Mouse (Mus musculus): ENCODE measurements around the gene Nmnat2.

Gene Nmnat2

GRCm38 (mm10) chr1:153121320-153121719, 166.5 kb downstream of the Nmnat2 start:
- in situ Hi-C loops (cut with MboI), result no loop called here

GRCm38 (mm10) chr1:153122764-153123163, 168.0 kb downstream of the Nmnat2 start:
- in situ Hi-C loops (cut with MboI), result no loop called here

- in situ Hi-C loops (cut with MboI), result no loop called here
These were observed 169.7 kb downstream of the Nmnat2 start for GRCm38 (mm10) chr1:153124502-153124901.

- in situ Hi-C loops (cut with MboI), result no loop called here
These were observed 170.8 kb downstream of the Nmnat2 start for GRCm38 (mm10) chr1:153125287-153126275.

GRCm38 (mm10) chr1:153126491-153127381, 171.9 kb downstream of the Nmnat2 start:
- in situ Hi-C loops (cut with MboI), result no loop called here

GRCm38 (mm10) chr1:153127622-153128021, 172.8 kb downstream of the Nmnat2 start:
- in situ Hi-C loops (cut with MboI), result no loop called here

- in situ Hi-C loops (cut with MboI), result no loop called here
These were observed 174.0 kb downstream of the Nmnat2 start for GRCm38 (mm10) chr1:153128780-153129179.

GRCm38 (mm10) chr1:153129992-153130713, 175.4 kb downstream of the Nmnat2 start:
- in situ Hi-C loops (cut with MboI), result no loop called here

GRCm38 (mm10) chr1:153133865-153134781, 179.3 kb downstream of the Nmnat2 start:
- in situ Hi-C loops (cut with MboI), result no loop called here

GRCm38 (mm10) chr1:153136647-153137046, 181.9 kb downstream of the Nmnat2 start:
- in situ Hi-C loops (cut with MboI), result no loop called here

GRCm38 (mm10) chr1:153138486-153138885, 183.7 kb downstream of the Nmnat2 start:
- in situ Hi-C loops (cut with MboI), result no loop called here

GRCm38 (mm10) chr1:153139635-153140034, 184.8 kb downstream of the Nmnat2 start:
- in situ Hi-C loops (cut with MboI), result no loop called here

- in situ Hi-C loops (cut with MboI), result no loop called here
These were observed 185.5 kb downstream of the Nmnat2 start for GRCm38 (mm10) chr1:153140265-153140664.

- in situ Hi-C loops (cut with MboI), result no loop called here
These were observed 186.0 kb downstream of the Nmnat2 start for GRCm38 (mm10) chr1:153140747-153141228.

- in situ Hi-C loops (cut with MboI), result no loop called here
These were observed 189.2 kb downstream of the Nmnat2 start for GRCm38 (mm10) chr1:153144021-153144420.

- in situ Hi-C loops (cut with MboI), result no loop called here
These were observed 191.0 kb downstream of the Nmnat2 start for GRCm38 (mm10) chr1:153145791-153146190.

- in situ Hi-C loops (cut with MboI), result no loop called here
These were observed 197.8 kb downstream of the Nmnat2 start for GRCm38 (mm10) chr1:153152594-153152993.

GRCm38 (mm10) chr1:153153619-153154137, 198.9 kb downstream of the Nmnat2 start:
- in situ Hi-C loops (cut with MboI), result no loop called here

GRCm38 (mm10) chr1:153155364-153155763, 200.6 kb downstream of the Nmnat2 start:
- in situ Hi-C loops (cut with MboI), result no loop called here

GRCm38 (mm10) chr1:153157021-153157623, 202.3 kb downstream of the Nmnat2 start:
- in situ Hi-C loops (cut with MboI), result no loop called here
